Mouse (Mus musculus) 3T3-L1 (cell line): Measurements from ENCODE around the gene Slc13a2.

ENCODE experiments used
- DNase-seq: peaks from one replicate; pipeline ENCODE4 v3.0.0-alpha.2; 2015; ENCODE audit warnings: low read depth, low spot score

The Slc13a2 gene

GRCm38 (mm10) chr11:78422055-78422819 lies at the start of gene Slc13a2:
Gene Slc13a2, minus strand, starts transcription at chr11:78422217.
- DNase-seq: no peak

GRCm38 (mm10) chr11:78471326-78472103 lies 49.5 kb upstream of the Slc13a2 start:
- DNase-seq: no peak

DNA sequence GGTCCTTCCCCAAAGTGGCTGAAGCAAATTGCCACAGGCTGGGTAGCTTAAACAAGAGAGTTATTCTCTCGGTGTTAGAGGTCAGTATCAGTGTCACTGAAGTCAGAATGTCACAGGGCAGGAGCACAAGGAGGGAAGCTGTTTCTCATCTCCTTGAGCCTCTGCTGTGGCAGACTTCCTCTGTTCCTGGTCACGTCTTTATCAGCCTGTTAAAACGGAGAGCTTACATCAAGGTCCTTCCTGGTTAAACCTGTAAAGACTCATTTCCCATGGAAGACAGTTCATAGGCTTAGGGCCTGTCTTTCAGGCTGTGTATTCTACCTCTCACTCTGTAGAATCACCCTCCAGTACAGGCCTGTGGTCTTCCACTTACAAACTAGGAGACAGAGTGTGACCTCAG lies 45.9 kb upstream of the Slc13a2 start:
- DNase-seq: no peak

GRCm38 (mm10) chr11:78467515-78467914 lies 45.5 kb upstream of the Slc13a2 start:
- no peak for DNase-seq

DNA sequence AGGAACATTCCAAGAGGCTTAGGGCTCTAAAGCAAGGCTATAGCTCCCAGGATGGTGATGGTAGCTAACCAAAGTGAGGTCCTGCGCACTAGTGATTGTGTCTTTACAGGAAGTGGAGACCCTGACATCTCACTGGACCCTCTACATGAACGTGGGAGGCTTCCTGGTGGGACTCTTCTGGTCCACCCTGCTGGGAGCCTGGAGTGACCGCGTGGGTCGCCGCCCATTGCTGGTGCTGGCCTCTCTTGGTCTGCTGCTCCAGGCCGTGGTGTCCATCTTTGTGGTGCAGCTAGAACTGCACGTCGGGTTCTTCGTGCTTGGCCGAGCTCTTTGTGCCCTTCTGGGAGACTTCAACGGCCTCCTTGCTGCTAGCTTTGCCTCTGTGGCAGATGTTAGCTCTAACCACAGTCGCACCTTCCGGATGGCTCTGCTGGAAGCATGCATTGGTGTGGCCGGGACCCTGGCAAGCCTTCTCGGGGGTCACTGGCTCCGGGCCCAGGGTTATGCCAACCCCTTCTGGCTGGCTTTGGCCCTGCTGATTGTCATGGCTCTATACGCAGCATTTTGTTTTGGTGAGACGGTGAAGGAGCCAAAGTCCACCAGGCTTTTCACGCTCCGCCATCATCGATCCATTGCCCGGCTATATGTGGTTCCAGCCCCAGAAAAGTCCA lies 44.4 kb upstream of the Slc13a2 start:
- DNase-seq: no peak

- DNase-seq: peak; percentile 93
Measured at GRCm38 (mm10) chr11:78465568-78466180, 43.7 kb upstream of the Slc13a2 start, which contains the start of gene Slc46a1. Gene Slc46a1, plus strand, starts transcription at chr11:78465697.

- DNase-seq: no peak
Measured at GRCm38 (mm10) chr11:78465116-78465515, 43.1 kb upstream of the Slc13a2 start.

- peak; percentile 25 for DNase-seq
Measured at GRCm38 (mm10) chr11:78463286-78464036, 41.4 kb upstream of the Slc13a2 start.

DNA sequence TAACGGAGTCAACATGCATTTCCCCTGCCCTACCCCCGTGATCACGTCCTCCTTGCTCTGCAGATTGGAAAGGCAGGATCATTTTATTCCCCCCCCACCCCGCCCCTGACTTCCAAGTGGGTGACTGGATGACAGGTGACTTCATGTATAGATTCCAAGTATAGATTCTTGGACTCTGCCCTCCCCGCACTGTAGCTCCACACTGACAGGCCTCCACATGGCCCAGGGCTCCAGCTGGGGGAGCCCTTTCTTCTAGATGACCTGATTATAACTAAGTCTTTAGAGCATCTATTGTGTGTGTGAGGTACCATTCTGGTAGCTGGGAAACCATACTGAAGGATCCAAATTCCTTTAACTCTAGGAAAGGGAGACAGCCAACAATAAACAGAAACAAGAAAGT lies 40.7 kb upstream of the Slc13a2 start:
- DNase-seq: no peak

GRCm38 (mm10) chr11:78461894-78462293 lies 39.9 kb upstream of the Slc13a2 start:
- peak; percentile 50 for DNase-seq

DNA sequence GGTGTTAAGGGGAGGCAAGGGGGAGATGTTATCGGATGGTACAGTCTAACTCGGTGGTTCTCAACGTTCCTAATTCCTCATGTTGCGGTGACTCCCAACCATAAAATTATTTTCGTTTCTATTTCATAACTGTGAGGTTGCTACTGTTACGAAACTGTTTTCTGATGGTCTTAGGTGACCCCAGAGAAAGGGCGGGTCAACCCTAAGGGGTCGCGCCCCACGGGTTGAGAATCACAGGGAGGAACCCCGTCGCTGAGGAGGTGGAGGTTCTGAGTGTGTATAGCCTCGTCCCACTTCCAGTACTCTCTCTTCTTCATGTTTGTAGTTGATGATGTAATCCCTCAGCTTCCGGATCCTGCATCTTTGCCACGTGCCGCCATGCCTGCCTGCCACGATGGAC lies 36.7 kb upstream of the Slc13a2 start:
- DNase-seq: no peak

DNA sequence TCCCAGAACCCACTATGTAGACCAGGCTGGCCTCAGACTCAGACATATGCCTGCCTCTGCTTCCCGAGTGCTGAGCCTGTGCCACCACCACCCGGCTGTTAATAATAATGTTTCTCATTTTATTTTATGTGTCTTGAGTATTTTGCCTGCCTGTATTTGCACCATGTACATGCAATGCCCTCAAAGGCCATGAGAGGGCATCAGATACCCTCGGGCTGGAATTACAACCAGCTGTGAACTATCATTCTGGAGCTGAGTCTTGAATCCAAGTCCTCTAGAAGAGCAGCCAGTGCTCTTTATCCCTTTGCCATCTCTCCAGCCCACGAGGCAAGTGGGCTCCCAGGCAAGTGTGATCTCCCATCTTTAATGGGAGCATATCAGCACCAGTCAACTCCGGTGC lies 33.3 kb upstream of the Slc13a2 start:
- DNase-seq: peak; percentile 76

DNA sequence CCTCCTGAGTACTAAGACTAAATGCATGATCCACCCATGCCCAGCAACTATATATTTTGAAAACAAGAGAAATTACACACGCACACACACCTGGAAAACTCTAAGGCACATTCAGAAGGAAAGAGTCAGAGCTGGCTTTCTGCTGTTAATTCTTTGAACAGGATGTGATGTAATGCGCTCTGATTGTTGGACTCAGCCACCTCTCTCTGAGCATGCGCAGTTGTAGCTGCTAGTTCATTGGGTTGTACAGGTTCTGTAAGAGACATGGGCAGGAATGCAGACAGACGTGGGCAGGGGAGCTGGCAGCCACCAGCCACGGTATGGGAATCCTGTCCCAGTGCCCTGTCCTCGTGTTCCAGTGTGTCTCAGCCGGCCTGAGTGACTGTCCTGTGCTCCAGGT lies 32.3 kb upstream of the Slc13a2 start:
- DNase-seq: no peak

- peak; percentile 78 for DNase-seq
Measured at GRCm38 (mm10) chr11:78453675-78454074, 31.7 kb upstream of the Slc13a2 start.

- DNase-seq: no peak
Measured at GRCm38 (mm10) chr11:78450337-78450736, 28.3 kb upstream of the Slc13a2 start.

GRCm38 (mm10) chr11:78448242-78448641 lies 26.2 kb upstream of the Slc13a2 start:
- no peak for DNase-seq

DNA sequence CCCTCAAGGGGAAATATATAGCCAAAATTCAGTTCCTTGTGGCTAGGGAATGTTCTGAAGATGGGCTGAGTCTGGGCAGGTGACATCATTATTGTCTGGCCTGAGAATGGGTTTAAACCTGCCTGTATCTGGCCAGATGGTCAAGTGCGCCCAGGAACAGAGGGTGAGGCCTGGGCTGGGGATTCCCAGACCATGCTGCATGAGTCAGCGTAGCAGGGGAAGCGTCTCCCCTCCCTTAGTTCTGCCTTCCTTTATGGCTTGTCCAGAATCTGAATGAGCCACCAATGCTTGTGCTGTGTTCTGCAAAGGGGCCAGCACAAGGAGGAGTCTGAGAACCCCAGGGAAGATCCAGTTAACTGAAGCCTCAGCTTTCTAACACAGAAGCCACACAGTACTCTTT lies 25.2 kb upstream of the Slc13a2 start:
- peak; percentile 78 for DNase-seq

DNA sequence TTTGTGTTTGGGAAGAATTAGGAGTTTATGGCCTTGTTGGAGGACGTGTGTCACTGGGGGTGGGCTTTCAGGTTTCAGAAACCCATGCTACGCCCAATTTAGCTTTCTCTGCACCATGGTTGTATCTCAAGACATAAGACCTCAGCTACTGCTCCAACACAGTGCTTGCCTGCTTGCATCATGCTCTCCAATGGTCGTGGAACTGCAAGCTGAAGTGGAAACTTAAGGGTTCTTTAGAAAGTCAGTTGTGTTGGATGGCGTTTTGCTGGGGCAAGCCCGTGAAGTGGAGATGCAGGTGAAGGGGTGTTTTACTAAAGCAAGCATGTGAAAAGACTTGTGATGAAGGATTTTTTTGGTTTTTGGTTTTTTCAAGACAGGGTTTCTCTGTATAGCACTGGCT lies 21.1 kb upstream of the Slc13a2 start:
- no peak for DNase-seq

DNA sequence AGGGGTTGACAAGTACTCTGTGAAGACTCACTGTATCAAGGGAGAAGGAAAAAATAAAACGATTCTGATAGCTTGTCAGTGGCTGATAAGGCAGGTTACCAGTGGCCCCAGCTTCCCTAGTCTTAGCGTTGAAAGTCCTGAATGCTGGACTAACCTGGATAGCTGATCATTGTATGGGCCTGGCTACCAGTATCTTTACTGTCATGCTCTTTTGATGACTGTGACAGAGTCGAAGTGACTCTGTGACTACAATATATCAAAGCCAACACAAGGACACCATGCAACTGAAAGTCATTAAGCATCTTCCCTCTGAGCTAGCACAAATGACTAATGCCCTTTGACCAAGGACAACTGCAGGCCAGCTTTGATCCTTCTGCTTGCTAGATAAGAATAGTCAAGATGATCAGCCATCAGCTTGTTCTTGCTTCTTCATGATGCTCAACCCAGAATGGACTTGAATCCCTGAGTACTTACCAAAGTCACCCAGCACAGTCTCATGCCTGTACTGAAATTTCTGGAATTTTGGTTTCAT lies 16.4 kb upstream of the Slc13a2 start:
- no peak for DNase-seq

GRCm38 (mm10) chr11:78437182-78437581 lies 15.2 kb upstream of the Slc13a2 start:
- no peak for DNase-seq

- DNase-seq: no peak
Measured at GRCm38 (mm10) chr11:78435776-78436349, 13.8 kb upstream of the Slc13a2 start.
